Mouse (Mus musculus) CH12.LX (cell line): ENCODE measurements around the gene Arhgap1. TPM values are rescaled to one million over a fixed set of nuclear protein-coding genes. Genes with fewer than 3 reads are reported as not detected.

Experiments
- DNase-seq: peaks from one replicate; pipeline ENCODE4 v3.0.0-alpha.2; 2013; ENCODE audit errors: extremely low read depth
- H3K27ac ChIP-seq: 2 replicates; pipeline ENCODE4 v1.5.1; 2012; ENCODE audit warnings: low read depth, mild to moderate bottlenecking, control low read depth, moderate library complexity; ENCODE audit not compliant: insufficient read depth
- H3K27me3 ChIP-seq: replicated peaks from 2 replicates; pipeline ENCODE3; 2012; ENCODE audit warnings: inconsistent platforms
- H3K36me3 ChIP-seq, 2 experiments: replicated peaks in 1 of 2; 2 replicates each; pipeline versions ENCODE3 to v1.6.1; 2012; ENCODE audit warnings: inconsistent platforms in 1 of 2, low read length in 1 of 2, mild to moderate bottlenecking in 1 of 2, mixed read lengths in 1 of 2, moderate library complexity in 1 of 2; ENCODE audit not compliant: control insufficient read depth in 1 of 2, insufficient read depth in 1 of 2
- H3K4me1 ChIP-seq, 2 experiments: 2 replicates each; pipeline ENCODE4 v1.6.1; 2012; ENCODE audit warnings: inconsistent platforms in 1 of 2, moderate library complexity in 1 of 2; ENCODE audit not compliant: insufficient read depth in 2 of 2, control insufficient read depth in 1 of 2
- H3K4me2 ChIP-seq: 2 replicates; pipeline ENCODE4 v1.6.1; 2012; ENCODE audit warnings: low read depth, mild to moderate bottlenecking, control low read depth; ENCODE audit not compliant: poor library complexity, insufficient read depth, severe bottlenecking
- H3K4me3 ChIP-seq, 3 experiments: fragments of 150-350 bp in 1 of 3; sonication (generic) in 1 of 3; replicated peaks in 1 of 3; 2 replicates each; pipeline versions ENCODE3 to v1.5.1; 2011 to 2012; ENCODE audit warnings: low read depth in 2 of 3, low read length in 2 of 3, mild to moderate bottlenecking in 2 of 3, moderate library complexity in 2 of 3, control low read depth in 1 of 3, improper control_type of control experiment in 1 of 3, inconsistent platforms in 1 of 3, mixed read lengths in 1 of 3; ENCODE audit not compliant: poor library complexity in 1 of 3
- H3K79me2 ChIP-seq: replicated peaks from 2 replicates; pipeline ENCODE4 v1.6.1; 2012; ENCODE audit warnings: mild to moderate bottlenecking, moderate library complexity; ENCODE audit not compliant: control insufficient read depth, poor library complexity, insufficient read depth, severe bottlenecking; ENCODE audit errors: extremely low read depth
- H3K9ac ChIP-seq: 2 replicates; pipeline ENCODE4 v1.6.1; 2012; ENCODE audit warnings: low read depth, mild to moderate bottlenecking, control low read depth, moderate library complexity; ENCODE audit not compliant: insufficient read depth
- H3K9me3 ChIP-seq: replicated peaks from 2 replicates; pipeline ENCODE3; 2012; ENCODE audit warnings: low read length, inconsistent platforms, mixed read lengths
- BHLHE40 ChIP-seq: IDR thresholded peaks from 2 replicates; pipeline ENCODE4 v1.6.1; 2011; ENCODE audit warnings: mild to moderate bottlenecking, low read depth, low read length, improper control_type of control experiment
- CHD1 ChIP-seq: IDR thresholded peaks from 2 replicates; pipeline ENCODE4 v1.6.1; 2012; ENCODE audit warnings: low read depth, low read length, improper control_type of control experiment, inconsistent platforms
- CHD2 ChIP-seq: IDR thresholded peaks from 2 replicates; pipeline ENCODE4 v1.6.1; 2011; ENCODE audit warnings: low read length, improper control_type of control experiment
- CTCF ChIP-seq, 2 experiments: IDR thresholded peaks in 1 of 2; conservative IDR thresholded peaks in 1 of 2; 2 replicates each; pipeline ENCODE4 v1.5.1; 2011 to 2012; ENCODE audit warnings: low read depth in 2 of 2, low read length in 2 of 2, improper control_type of control experiment in 1 of 2, inconsistent platforms in 1 of 2, mild to moderate bottlenecking in 1 of 2, moderate library complexity in 1 of 2
- E2F4 ChIP-seq: IDR thresholded peaks from 2 replicates; pipeline ENCODE4 v1.6.1; 2011; ENCODE audit warnings: low read depth, low read length, improper control_type of control experiment; ENCODE audit not compliant: insufficient replicate concordance
- ELF1 ChIP-seq: IDR thresholded peaks from 2 replicates; pipeline ENCODE4 v1.6.1; 2014; ENCODE audit warnings: low read depth, mild to moderate bottlenecking, inconsistent platforms, low read length, improper control_type of control experiment
- ETS1 ChIP-seq: conservative IDR thresholded peaks from 2 replicates; pipeline ENCODE4 v1.6.1; 2012; ENCODE audit warnings: low read depth, mild to moderate bottlenecking, inconsistent platforms, low read length, improper control_type of control experiment, moderate library complexity
- GABPA ChIP-seq: IDR thresholded peaks from 2 replicates; pipeline ENCODE4 v1.6.1; 2012; ENCODE audit warnings: low read depth, low read length, improper control_type of control experiment, inconsistent platforms; ENCODE audit not compliant: insufficient replicate concordance
- HCFC1 ChIP-seq: IDR thresholded peaks from 2 replicates; pipeline ENCODE4 v1.6.1; 2012; ENCODE audit warnings: low read depth, mild to moderate bottlenecking, inconsistent platforms, low read length, improper control_type of control experiment
- JUND ChIP-seq: conservative IDR thresholded peaks from 2 replicates; pipeline ENCODE4 v1.6.1; 2011; ENCODE audit warnings: low read depth, low read length, improper control_type of control experiment
- MEF2A ChIP-seq: IDR thresholded peaks from 2 replicates; pipeline ENCODE4 v1.6.1; 2014; ENCODE audit warnings: low read depth, mild to moderate bottlenecking, inconsistent platforms, low read length, improper control_type of control experiment, borderline replicate concordance
- MYC ChIP-seq: IDR thresholded peaks from 2 replicates; pipeline ENCODE4 v1.6.1; 2011; ENCODE audit warnings: low read depth, mild to moderate bottlenecking, improper control_type of control experiment, low read length
- NELFE ChIP-seq: IDR thresholded peaks from 2 replicates; pipeline ENCODE4 v1.6.1; 2011; ENCODE audit warnings: low read depth, low read length, improper control_type of control experiment
- NRF1 ChIP-seq: IDR thresholded peaks from 2 replicates; pipeline ENCODE4 v1.6.1; 2014; ENCODE audit warnings: low read depth, mild to moderate bottlenecking, inconsistent platforms, low read length, improper control_type of control experiment, moderate library complexity
- PAX5 ChIP-seq: IDR thresholded peaks from 2 replicates; pipeline ENCODE4 v1.6.1; 2012; ENCODE audit warnings: low read length, inconsistent platforms, mixed read lengths
- POLR2A ChIP-seq: IDR thresholded peaks from 2 replicates; pipeline ENCODE4 v1.6.1; 2011; ENCODE audit warnings: low read depth, mild to moderate bottlenecking, improper control_type of control experiment, low read length
- POLR2AphosphoS2 ChIP-seq: IDR thresholded peaks from 2 replicates; pipeline ENCODE4 v1.6.1; 2011; ENCODE audit warnings: low read depth, low read length, improper control_type of control experiment
- RAD21 ChIP-seq: IDR thresholded peaks from 2 replicates; pipeline ENCODE4 v1.6.1; 2011; ENCODE audit warnings: low read depth, mild to moderate bottlenecking, low read length, improper control_type of control experiment, moderate library complexity
- SIN3A ChIP-seq: IDR thresholded peaks from 2 replicates; pipeline ENCODE4 v1.6.1; 2012; ENCODE audit warnings: low read length, improper control_type of control experiment, inconsistent platforms
- SMC3 ChIP-seq: IDR thresholded peaks from 2 replicates; pipeline ENCODE4 v1.6.1; 2011; ENCODE audit warnings: low read depth, low read length, improper control_type of control experiment
- TBP ChIP-seq: conservative IDR thresholded peaks from 2 replicates; pipeline ENCODE4 v1.6.1; 2011; ENCODE audit warnings: low read depth, low read length, improper control_type of control experiment
- ZC3H11A ChIP-seq: IDR thresholded peaks from 2 replicates; pipeline ENCODE4 v1.6.1; 2012; ENCODE audit warnings: low read depth, mild to moderate bottlenecking, inconsistent platforms, low read length, improper control_type of control experiment
- ZKSCAN1 ChIP-seq: IDR thresholded peaks from 2 replicates; pipeline ENCODE4 v1.6.1; 2012; ENCODE audit warnings: low read depth, inconsistent platforms, low read length, improper control_type of control experiment, borderline replicate concordance
- dilution Hi-C: fragments of 300-500 bp; cut with MboI; formaldehyde crosslinking; loops from 2 replicates; pipeline ENCODE4 v1.14.3; 2020; ENCODE audit warnings: low sequenced_read_pairs; ENCODE audit not compliant: extremely low pct_unique_long_range_greater_than_20kb, extremely low pct_ligation_motif_present
- in situ Hi-C: fragments of 300-500 bp; cut with MboI; formaldehyde crosslinking; loops from 3 replicates; pipeline ENCODE4 v1.14.3; 2019; ENCODE audit warnings: low sequenced_read_pairs, low pct_ligation_motif_present, low pct_unique_long_range_greater_than_20kb, mixed read lengths
- polyA plus RNA-seq: library from polyadenylated mRNA; unstranded; fragments of >175 nt; gene quantifications from 2 replicates; pipeline ENCODE4 v1.2.1, GENCODE M21; 2012; ENCODE audit warnings: low read depth; ENCODE audit not compliant: insufficient read length
- total RNA-seq, 2 experiments: library from RNA; depleted of rRNA; stranded (reverse); fragments of 300-350 nt in 1 of 2; fragments of >200 nt in 1 of 2; gene quantifications; 2 replicates each; pipeline ENCODE4 v1.2.3; 2012 to 2014

Gene Arhgap1
- total and polyA plus RNA-seq, 3 experiments, result 15.6 to 35.4 (median 19.7) TPM

DNA sequence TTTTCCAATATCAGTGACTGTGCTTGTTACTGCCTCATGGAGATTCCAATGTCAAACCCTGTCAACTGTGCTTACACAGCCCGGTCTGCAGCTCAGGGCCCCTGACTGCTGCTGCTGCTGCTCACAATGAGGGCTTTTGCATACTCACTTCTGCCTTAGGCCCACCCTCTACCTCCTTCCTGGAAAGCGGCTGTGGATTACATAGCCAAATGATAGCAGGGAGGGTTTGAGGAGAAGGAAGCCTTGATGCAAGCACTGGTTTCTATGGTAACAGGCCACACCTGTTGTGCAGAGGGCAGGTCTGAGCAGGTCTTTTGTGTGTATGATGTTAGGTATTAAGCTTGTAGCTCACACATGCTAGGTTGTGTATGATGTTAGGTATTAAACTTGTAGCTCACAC is 18.1 kb downstream of the Arhgap1 start:
- TF ChIP-seq CHD2 (no peak), POLR2AphosphoS2 (no peak), SMC3 (no peak), MEF2A (no peak), POLR2A (no peak), E2F4 (no peak), BHLHE40 (no peak), NELFE (no peak)
- dilution Hi-C loops (no loop called here), in situ Hi-C loops (no loop called here)
- Histone ChIP-seq H3K4me3 (no peak overlapping the region), H3K9ac (no peak overlapping the region), H3K79me2 (no peaks in the 10 kb centered on the region), H3K9me3 (no peaks in the 10 kb centered on the region), H3K4me2 (no peak overlapping the region), H3K27ac (no peak overlapping the region), H3K27me3 (no peaks in the 10 kb centered on the region), H3K36me3 (peaks cover 76 to 91% of the 10 kb centered on the region in 2 experiments), H3K4me1 (peaks cover 19 to 29% of the 10 kb centered on the region in 2 experiments)
- peak; percentile 19 for DNase-seq

DNA sequence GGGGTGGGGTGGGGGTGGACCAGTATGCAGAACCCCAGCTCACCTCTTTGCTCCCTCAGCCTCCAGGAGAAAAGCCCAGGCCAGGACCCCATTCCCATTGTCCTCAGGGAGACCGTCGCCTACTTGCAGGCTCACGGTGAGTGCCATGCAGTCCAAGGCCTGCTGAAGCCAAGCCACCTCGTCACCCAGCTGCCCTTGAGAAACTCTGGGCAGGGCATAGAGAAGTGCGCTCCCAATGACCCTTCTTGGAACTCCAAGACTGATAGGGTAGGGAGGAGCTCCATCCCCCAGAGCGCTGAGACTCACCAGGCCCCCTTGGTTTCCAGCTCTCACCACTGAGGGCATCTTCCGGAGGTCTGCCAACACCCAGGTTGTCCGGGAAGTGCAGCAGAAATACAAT is 19.7 kb downstream of the Arhgap1 start:
- H3K79me2 ChIP-seq, result no peaks in the 10 kb centered on the region
- no peaks in the 10 kb centered on the region for H3K9me3 ChIP-seq
- no peak overlapping the region for H3K4me2 ChIP-seq
- in situ Hi-C loops, result no loop called here
- no peak for TF ChIP-seq HCFC1
- no peak for TF ChIP-seq NRF1
- TF ChIP-seq MYC, result no peak
- no peak for TF ChIP-seq PAX5
- TF ChIP-seq ZKSCAN1, result no peak
- no peak for TF ChIP-seq CHD1
- no peak for TF ChIP-seq JUND
- no peak for TF ChIP-seq RAD21
- TF ChIP-seq ELF1, result no peak
- TF ChIP-seq ZC3H11A, result no peak
- TF ChIP-seq GABPA, result no peak
- TF ChIP-seq CTCF (conservative IDR thresholded peaks at IDR 0.05 in 1 of 2, IDR thresholded peaks at IDR 0.05 in 1 of 2; ENCODE audit: low read depth in 2 of 2, low read length in 2 of 2), result no peak
- no peak for TF ChIP-seq ETS1
- TF ChIP-seq TBP, result no peak
- no peak for TF ChIP-seq SIN3A
- no peak for TF ChIP-seq MEF2A
- H3K9ac ChIP-seq, result no peak overlapping the region
- no peaks in the 10 kb centered on the region for H3K27me3 ChIP-seq
- DNase-seq, result no peak
- H3K36me3 ChIP-seq, result peaks cover 75 to 90% of the 10 kb centered on the region in 2 experiments
- H3K27ac ChIP-seq, result no peak overlapping the region
- H3K4me1 ChIP-seq, result peaks cover 9 to 14% of the 10 kb centered on the region in 2 experiments
- no peak overlapping the region for H3K4me3 ChIP-seq
- dilution Hi-C loops, result no loop called here
